ENCODE assay signal across 8 mouse cellular contexts in the genomic region with DNA sequence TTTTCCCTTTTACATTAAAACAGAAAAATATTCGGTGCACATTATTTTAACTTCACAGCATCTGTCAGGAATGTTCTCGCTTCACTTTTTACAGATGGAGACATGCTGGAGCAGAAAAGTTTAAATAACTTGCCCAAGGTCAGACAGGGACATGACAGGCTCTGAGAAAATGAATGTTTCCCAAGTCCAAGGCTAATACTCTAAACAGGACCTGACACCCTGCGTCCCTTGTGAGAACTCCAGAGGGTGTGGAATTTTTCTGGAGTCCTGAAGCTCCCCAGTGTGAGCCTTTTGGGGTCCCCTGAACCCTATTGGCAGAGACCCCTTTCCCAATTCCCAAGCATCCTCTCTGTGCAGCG. TPM values are rescaled to one million over a fixed set of nuclear protein-coding genes. Genes with fewer than 3 reads are reported as not detected.
DNase-seq lines count a peak whose midpoint lies in the region; ATAC-seq lines count a peak whose summit lies in the region.

No protein-coding gene starts in this region.

- H3K4me2 ChIP-seq in heart, embryonic 15.5 days = peak overlapping the region; percentile 93
- peak overlapping the region; percentile 91 for H3K4me2 ChIP-seq in embryonic facial prominence, embryonic 11.5 days (ENCODE audit: low read depth, low read length)
- H3K4me2 ChIP-seq in hindbrain, embryonic 13.5 days = peak overlapping the region; percentile 94
- H3K4me2 ChIP-seq in midbrain, embryonic 12.5 days (replicated peaks) = peak overlapping the region; percentile 91

- no peaks in the 10 kb centered on the region for H3K27me3 ChIP-seq in heart, embryonic 15.5 days
- peaks cover 29% of the 10 kb centered on the region for H3K27me3 ChIP-seq in embryonic facial prominence, embryonic 11.5 days (ENCODE audit: control insufficient read depth, insufficient read depth, low read length)
- peaks cover 55% of the 10 kb centered on the region for H3K27me3 ChIP-seq in hindbrain, embryonic 13.5 days
- peaks cover 46% of the 10 kb centered on the region for H3K27me3 ChIP-seq in midbrain, embryonic 12.5 days

- ATAC-seq in heart, embryonic 15.5 days (replicated peaks; ENCODE audit: insufficient number of reproducible peaks, insufficient read depth, low FRiP score, low read depth) = 0 out of 2 replicates have a peak, but pooled peaks have one; percentile 9
- ATAC-seq in embryonic facial prominence, embryonic 11.5 days (replicated peaks; ENCODE audit: insufficient number of reproducible peaks, low FRiP score, low TSS enrichment, low read depth) = no peak
- ATAC-seq in hindbrain, embryonic 13.5 days (ENCODE audit: low FRiP score) = no peak
- 0 out of 2 replicates have a peak, but pooled peaks have one; percentile 9 for ATAC-seq in midbrain, embryonic 12.5 days (ENCODE audit: low FRiP score, low read depth)
- ATAC-seq in inflammation-experienced regulatory T-cells, adult 6 months = no peak

- peak overlapping the region; percentile 66 for H3K9ac ChIP-seq in heart, embryonic 15.5 days
- H3K9ac ChIP-seq in embryonic facial prominence, embryonic 11.5 days (replicated peaks; ENCODE audit: low read length) = peak overlapping the region; percentile 48
- H3K9ac ChIP-seq in hindbrain, embryonic 13.5 days = peak overlapping the region; percentile 75; the same call in 1 of the 2 replicates
- H3K9ac ChIP-seq in midbrain, embryonic 12.5 days (replicated peaks) = peak overlapping the region; percentile 60; the same call in 1 of the 2 replicates

- H3K4me1 ChIP-seq in heart, embryonic 15.5 days (replicated peaks) = peaks cover 26% of the 10 kb centered on the region
- H3K4me1 ChIP-seq in embryonic facial prominence, embryonic 11.5 days (ENCODE audit: control insufficient read depth, insufficient read depth, low read length) = no peaks in the 10 kb centered on the region
- H3K4me1 ChIP-seq in hindbrain, embryonic 13.5 days (replicated peaks) = peaks cover 15% of the 10 kb centered on the region
- H3K4me1 ChIP-seq in midbrain, embryonic 12.5 days = peaks cover 9% of the 10 kb centered on the region; the same call in 1 of the 2 replicates

- no peaks in the 10 kb centered on the region for H3K9me3 ChIP-seq in heart, embryonic 15.5 days (replicated peaks)
- H3K9me3 ChIP-seq in embryonic facial prominence, embryonic 11.5 days (replicated peaks; ENCODE audit: control insufficient read depth, low read length) = no peaks in the 10 kb centered on the region
- H3K9me3 ChIP-seq in hindbrain, embryonic 13.5 days = no peaks in the 10 kb centered on the region
- no peaks in the 10 kb centered on the region for H3K9me3 ChIP-seq in midbrain, embryonic 12.5 days

- WGBS in heart, embryonic 15.5 days = 12% methylated on average over 4 of the region's 4 CpGs
- WGBS in embryonic facial prominence, embryonic 11.5 days = 18% methylated on average over 4 of the region's 4 CpGs
- WGBS in hindbrain, embryonic 13.5 days = 17% methylated on average over 4 of the region's 4 CpGs
- 25% methylated on average over 4 of the region's 4 CpGs for WGBS in midbrain, embryonic 12.5 days

- no peaks in the 10 kb centered on the region for H3K36me3 ChIP-seq in heart, embryonic 15.5 days
- no peaks in the 10 kb centered on the region for H3K36me3 ChIP-seq in embryonic facial prominence, embryonic 11.5 days (replicated peaks; ENCODE audit: control insufficient read depth, insufficient read depth, low read depth, low read length)
- no peaks in the 10 kb centered on the region for H3K36me3 ChIP-seq in hindbrain, embryonic 13.5 days
- H3K36me3 ChIP-seq in midbrain, embryonic 12.5 days = no peaks in the 10 kb centered on the region

- no peak for DNase-seq in heart, adult 11 months
- no peak for DNase-seq in embryonic facial prominence, embryonic 11.5 days (ENCODE audit: low spot score)
- no peak for DNase-seq in testis, postnatal 14 days (ENCODE audit: low spot score)
- DNase-seq in right cerebral cortex, postnatal 14 days = no peak

- peak overlapping the region; percentile 76 for H3K27ac ChIP-seq in heart, embryonic 15.5 days
- no peak overlapping the region for H3K27ac ChIP-seq in embryonic facial prominence, embryonic 11.5 days (replicated peaks; ENCODE audit: low read depth, low read length)
- no peak overlapping the region for H3K27ac ChIP-seq in hindbrain, embryonic 13.5 days
- no peak overlapping the region for H3K27ac ChIP-seq in midbrain, embryonic 12.5 days (replicated peaks)

- peak overlapping the region; percentile 69 for H3K4me3 ChIP-seq in heart, embryonic 15.5 days
- peak overlapping the region; percentile 45 for H3K4me3 ChIP-seq in embryonic facial prominence, embryonic 11.5 days (ENCODE audit: low read depth, low read length)
- H3K4me3 ChIP-seq in hindbrain, embryonic 13.5 days = peak overlapping the region; percentile 60
- peak overlapping the region; percentile 56 for H3K4me3 ChIP-seq in midbrain, embryonic 12.5 days

RNA-seq across cellular contexts. Expression of a gene that starts 0.5 kb away (rescaled TPM):
- 2.9 and 3.0 TPM in 2 replicates for polyA plus RNA-seq in heart, embryonic 15.5 days (2015; fragmentation: Nextera tagmentation; extraction: Ambion mirVana)
- polyA plus RNA-seq in embryonic facial prominence, embryonic 11.5 days (2014; fragmentation: Nextera tagmentation; extraction: Ambion mirVana) = 1.4 and 1.7 TPM in 2 replicates
- 6.8 and 7.2 TPM in 2 replicates for polyA plus RNA-seq in hindbrain, embryonic 13.5 days (2015; fragmentation: Nextera tagmentation; extraction: Ambion mirVana)
- polyA plus RNA-seq in midbrain, embryonic 12.5 days (2016; fragmentation: Nextera tagmentation; extraction: Ambion mirVana) = 3.1 and 3.4 TPM in 2 replicates
- not detected for polyA plus RNA-seq in inflammation-experienced regulatory T-cells, adult 6 months (2017; shearing (Covaris generic))

Comparison
In these comparisons a context has a peak if more than half of its experiments do, and no peak if none do; other contexts are left out.
1. ATAC-seq: peak in heart, embryonic 15.5 days (single experiment) and midbrain, embryonic 12.5 days (single experiment); none in embryonic facial prominence, embryonic 11.5 days (single experiment), hindbrain, embryonic 13.5 days (single experiment) and inflammation-experienced regulatory T-cells, adult 6 months (single experiment).
2. Peak in every context shown above with its lines, with median percentiles within 50 percentile points of each other: H3K4me2 ChIP-seq, H3K4me3 ChIP-seq and H3K9ac ChIP-seq.